Comparison of ENCODE assay signal across 7 mouse cellular contexts in the genomic region with DNA sequence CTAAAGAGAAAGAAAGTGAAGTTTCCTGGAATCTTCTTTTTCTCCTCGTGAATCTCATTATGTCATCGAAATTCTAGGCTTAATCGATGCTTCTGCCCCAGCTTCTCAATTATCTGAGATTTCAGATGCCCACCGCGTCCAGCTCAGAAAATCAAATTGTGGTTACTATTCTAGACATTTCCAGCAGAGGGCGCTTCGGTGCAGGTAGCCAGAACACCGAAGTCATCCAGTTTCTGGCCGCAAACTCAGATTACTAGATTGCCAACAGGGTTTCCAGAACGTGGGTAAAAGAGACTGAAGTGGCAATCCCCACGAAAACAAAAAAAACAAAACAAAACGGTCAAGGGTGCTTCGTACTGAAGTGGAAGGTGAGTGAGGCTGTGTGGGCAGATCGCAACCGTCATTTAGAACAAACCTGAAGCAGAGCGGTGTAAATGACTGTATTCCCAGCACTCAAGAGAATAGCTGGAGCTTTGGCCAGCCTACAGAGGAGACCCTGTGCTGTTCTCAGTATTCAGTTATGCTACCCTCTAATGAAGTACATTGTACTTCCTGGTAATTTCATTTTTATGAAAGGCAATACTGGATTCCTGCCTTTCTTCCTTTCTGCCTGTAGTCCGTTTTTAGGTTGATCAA.
DNase-seq lines count a peak whose midpoint lies in the region; TF ChIP-seq lines count a peak whose summit lies in the region.

No protein-coding gene starts in this region.

- no peaks in the 10 kb centered on the region for H3K36me3 ChIP-seq in ES-Bruce4 (ENCODE audit: control insufficient read depth, insufficient read depth, low read length, poor library complexity, severe bottlenecking)
- no peaks in the 10 kb centered on the region for H3K36me3 ChIP-seq in embryonic facial prominence, embryonic 10.5 days (replicated peaks)

- TF ChIP-seq EP300 in ES-Bruce4 (IDR thresholded peaks at IDR 0.05; ENCODE audit: insufficient read depth, low read depth, low read length), result no peak

- TF ChIP-seq CTCF in ES-Bruce4 (IDR thresholded peaks at IDR 0.05; ENCODE audit: low read depth, low read length), result peak; percentile 70

- no peak overlapping the region for H3K9ac ChIP-seq in ES-Bruce4 (ENCODE audit: low read depth, poor library complexity, severe bottlenecking)

- no peaks in the 10 kb centered on the region for H3K4me1 ChIP-seq in ES-Bruce4 (ENCODE audit: control insufficient read depth, insufficient read depth, low read length)
- no peaks in the 10 kb centered on the region for H3K4me1 ChIP-seq in embryonic facial prominence, embryonic 10.5 days

- H3K4me3 ChIP-seq in ES-Bruce4 (ENCODE audit: low read depth, low read length), result no peak overlapping the region
- H3K4me3 ChIP-seq in embryonic facial prominence, embryonic 10.5 days, result no peak overlapping the region

- no peaks in the 10 kb centered on the region for H3K9me3 ChIP-seq in ES-Bruce4 (replicated peaks; ENCODE audit: control insufficient read depth, insufficient read depth, low read length, poor library complexity, severe bottlenecking)
- H3K9me3 ChIP-seq in embryonic facial prominence, embryonic 10.5 days, result no peaks in the 10 kb centered on the region

- no peaks in the 10 kb centered on the region for H3K27me3 ChIP-seq in ES-Bruce4 (ENCODE audit: control insufficient read depth, insufficient read depth, low read length, poor library complexity, severe bottlenecking)
- H3K27me3 ChIP-seq in embryonic facial prominence, embryonic 10.5 days (replicated peaks; ENCODE audit: low read depth, poor library complexity, severe bottlenecking), result peaks cover 24% of the 10 kb centered on the region

- TF ChIP-seq POLR2A in ES-Bruce4 (IDR thresholded peaks at IDR 0.05; ENCODE audit: insufficient read depth, low read length), result no peak

- peak; percentile 21 for DNase-seq in adrenal gland, adult 2 months
- DNase-seq in embryonic facial prominence, embryonic 10.5 days (ENCODE audit: low spot score), result peak; percentile 46
- DNase-seq in heart, postnatal 4 days, result peak; percentile 47
- DNase-seq in layer of hippocampus, adult 9-11 months, result peak; percentile 7
- DNase-seq in lung, postnatal 36 days, result peak; percentile 54
- peak; percentile 8 for DNase-seq in right cerebral cortex, postnatal 25 days

- H3K27ac ChIP-seq in ES-Bruce4 (ENCODE audit: insufficient read depth, low read length), result no peak overlapping the region
- no peak overlapping the region for H3K27ac ChIP-seq in embryonic facial prominence, embryonic 10.5 days (replicated peaks)

- WGBS in embryonic facial prominence, embryonic 10.5 days, result 22% methylated on average over 17 of the region's 17 CpGs
